Mouse (Mus musculus) limb, embryonic 14.5 days (tissue): ENCODE measurements around the gene Bicc1. TPM values are rescaled to one million over a fixed set of nuclear protein-coding genes. Genes with fewer than 3 reads are reported as not detected.

ENCODE experiments used
- ATAC-seq: fragments of 200-750 bp; cut with Nextera tagmentation; 2 replicates; pipeline ENCODE4 v1.8.0; 2017; ENCODE audit warnings: low read depth, moderate number of reproducible peaks, moderate TSS enrichment; ENCODE audit not compliant: low FRiP score
- DNase-seq: peaks from one replicate; pipeline ENCODE4 v3.0.0-alpha.2; 2015; ENCODE audit warnings: low spot score
- H3K27ac ChIP-seq: fragments of 300-500 bp; sonication (generic); replicated peaks from 2 replicates; pipeline ENCODE4 v1.5.1; 2014; ENCODE audit warnings: low read depth, mild to moderate bottlenecking, low read length, moderate library complexity, mixed read lengths
- H3K27me3 ChIP-seq: fragments of 300-500 bp; sonication (generic); 2 replicates; pipeline ENCODE4 v1.6.1; 2014; ENCODE audit warnings: low read length, mixed read lengths; ENCODE audit not compliant: control insufficient read depth, insufficient read depth
- H3K36me3 ChIP-seq: fragments of 300-500 bp; sonication (generic); 2 replicates; pipeline ENCODE4 v1.6.1; 2014; ENCODE audit warnings: mild to moderate bottlenecking, low read length, moderate library complexity, mixed read lengths; ENCODE audit not compliant: control insufficient read depth, insufficient read depth
- H3K4me1 ChIP-seq: fragments of 300-500 bp; sonication (generic); 2 replicates; pipeline ENCODE4 v1.6.1; 2014; ENCODE audit warnings: antibody characterized with exemption, low read length, mixed read lengths; ENCODE audit not compliant: control insufficient read depth, insufficient read depth
- H3K4me2 ChIP-seq: fragments of 300-500 bp; sonication (generic); replicated peaks from 2 replicates; pipeline ENCODE4 v1.6.1; 2014; ENCODE audit warnings: low read depth, mild to moderate bottlenecking, low read length, moderate library complexity; ENCODE audit not compliant: severe bottlenecking
- H3K4me3 ChIP-seq: fragments of 300-500 bp; sonication (generic); replicated peaks from 2 replicates; pipeline ENCODE4 v1.5.1; 2014; ENCODE audit warnings: low read length
- H3K9ac ChIP-seq: fragments of 300-500 bp; sonication (generic); 2 replicates; pipeline ENCODE4 v1.6.1; 2014; ENCODE audit warnings: mild to moderate bottlenecking, low read depth, low read length, moderate library complexity; ENCODE audit not compliant: severe bottlenecking
- H3K9me3 ChIP-seq: fragments of 300-500 bp; sonication (generic); 2 replicates; pipeline ENCODE4 v1.6.1; 2016; ENCODE audit warnings: low read length; ENCODE audit not compliant: control insufficient read depth
- POLR2A ChIP-seq: fragments of 200-500 bp; IDR thresholded peaks from 2 replicates; pipeline ENCODE4 v1.8.0; 2012; ENCODE audit warnings: inconsistent platforms, mild to moderate bottlenecking, moderate library complexity, borderline replicate concordance; ENCODE audit not compliant: insufficient read depth, insufficient read length; ENCODE audit errors: extremely low read depth
- WGBS: fragments of 180-500 bp; shearing (Covaris S2); extraction: QIAGEN DNeasy Blood & Tissue Kit; methylation state at CpG from one replicate; pipeline ENCODE4 v1.1.7; 2014; 5-methylcytosine and 5-hydroxymethylcytosine counted together
- polyA plus RNA-seq, 2 experiments: library from polyadenylated mRNA; depleted of rRNA in 1 of 2; stranded (reverse) in 1 of 2; unstranded in 1 of 2; fragments of >200 nt; fragmentation: Nextera tagmentation in 1 of 2; extraction: Ambion mirVana in 1 of 2; gene quantifications; 2 replicates each; pipeline versions ENCODE4 v1.2.1 to v1.2.3; 2012 to 2014

The Bicc1 gene
- polyA plus RNA-seq, 2 experiments: 38.8 to 50.5 TPM

- no peak for ATAC-seq
- Histone ChIP-seq H3K4me1 (peaks cover 14% of the 10 kb centered on the region), H3K27me3 (no peaks in the 10 kb centered on the region), H3K36me3 (no peaks in the 10 kb centered on the region), H3K27ac (no peak overlapping the region), H3K9me3 (no peaks in the 10 kb centered on the region), H3K4me3 (no peak overlapping the region), H3K9ac (no peak overlapping the region), H3K4me2 (no peak overlapping the region)
- DNase-seq: no peak
- WGBS: 80% methylated on average over 6 of the region's 6 CpGs
- no peak for TF ChIP-seq POLR2A
Measured at GRCm38 (mm10) chr10:71019836-71020235, 139.7 kb downstream of the Bicc1 start.

GRCm38 (mm10) chr10:71009771-71010496, 149.6 kb downstream of the Bicc1 start:
- peak; percentile 64 for DNase-seq
- no peak overlapping the region for H3K4me2 ChIP-seq
- peaks cover 21% of the 10 kb centered on the region for H3K4me1 ChIP-seq
- TF ChIP-seq POLR2A: no peak
- no peak overlapping the region for H3K27ac ChIP-seq
- H3K4me3 ChIP-seq: no peak overlapping the region
- 74% methylated on average over 19 of the region's 19 CpGs for WGBS
- H3K36me3 ChIP-seq: no peaks in the 10 kb centered on the region
- ATAC-seq: peak; percentile 48; the same call in 1 of the 2 replicates
- H3K9me3 ChIP-seq: no peaks in the 10 kb centered on the region
- H3K9ac ChIP-seq: no peak overlapping the region
- no peaks in the 10 kb centered on the region for H3K27me3 ChIP-seq

GRCm38 (mm10) chr10:71008721-71009120, 150.8 kb downstream of the Bicc1 start:
- Histone ChIP-seq H3K4me2 (no peak overlapping the region), H3K27me3 (no peaks in the 10 kb centered on the region), H3K27ac (0 out of 2 replicates have a peak overlapping the region, but pooled peaks have one; percentile 3), H3K9ac (no peak overlapping the region), H3K4me3 (no peak overlapping the region), H3K4me1 (peaks cover 21% of the 10 kb centered on the region), H3K9me3 (no peaks in the 10 kb centered on the region), H3K36me3 (no peaks in the 10 kb centered on the region)
- no peak for TF ChIP-seq POLR2A
- DNase-seq (no peak), ATAC-seq (no peak)
- 69% methylated on average over 11 of the region's 11 CpGs for WGBS

GRCm38 (mm10) chr10:71007956-71008355, 151.5 kb downstream of the Bicc1 start:
- Histone ChIP-seq H3K27ac (peak overlapping the region; percentile 3; the same call in 1 of the 2 replicates), H3K36me3 (no peaks in the 10 kb centered on the region), H3K27me3 (no peaks in the 10 kb centered on the region), H3K4me3 (no peak overlapping the region), H3K9ac (no peak overlapping the region), H3K4me1 (peaks cover 21% of the 10 kb centered on the region), H3K9me3 (no peaks in the 10 kb centered on the region), H3K4me2 (no peak overlapping the region)
- peak; percentile 83 for DNase-seq
- no peak for TF ChIP-seq POLR2A
- 27% methylated on average over 9 of the region's 9 CpGs for WGBS
- ATAC-seq: peak; percentile 64; the same call in 1 of the 2 replicates

GRCm38 (mm10) chr10:71007516-71007915, 152.0 kb downstream of the Bicc1 start:
- Histone ChIP-seq H3K36me3 (no peaks in the 10 kb centered on the region), H3K27me3 (no peaks in the 10 kb centered on the region), H3K4me2 (no peak overlapping the region), H3K9me3 (no peaks in the 10 kb centered on the region), H3K4me1 (peaks cover 21% of the 10 kb centered on the region), H3K4me3 (no peak overlapping the region), H3K27ac (no peak overlapping the region), H3K9ac (no peak overlapping the region)
- no peak for TF ChIP-seq POLR2A
- DNase-seq: no peak
- WGBS: 75% methylated on average over 5 of the region's 5 CpGs
- no peak for ATAC-seq
